Mouse (Mus musculus): ENCODE measurements around the gene Anxa9. TPM values are rescaled to one million over a fixed set of nuclear protein-coding genes. Genes with fewer than 3 reads are reported as not detected.

Anxa9 gene
- polyA plus RNA-seq, 1 experiment from 2014 or later = 0.24 TPM

DNA sequence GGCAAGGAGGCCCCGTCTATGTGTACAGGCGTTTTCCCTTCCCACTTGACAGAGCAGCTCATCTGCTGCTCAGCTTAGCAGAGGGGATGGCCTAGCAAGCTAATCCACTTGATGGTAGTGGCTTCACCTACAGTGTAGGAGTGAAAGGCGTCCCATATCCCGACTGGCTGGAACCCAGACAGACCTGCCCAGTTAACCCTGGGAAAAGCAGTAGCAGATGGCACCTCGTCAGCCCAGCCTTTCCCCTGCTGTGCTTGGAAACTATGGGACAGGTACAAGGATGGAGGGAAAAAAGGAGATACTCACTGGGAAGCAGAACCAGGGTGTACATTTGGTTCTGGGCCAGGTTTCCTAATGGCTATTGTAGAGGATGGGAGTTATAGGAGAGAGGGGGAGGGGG lies 56.6 kb downstream of the Anxa9 start:
- Histone ChIP-seq H3K27me3 (ENCODE audit: control insufficient read depth, insufficient read depth, low read length) (no peaks in the 10 kb centered on the region), H3K4me3 (replicated peaks; ENCODE audit: low read length) (no peak overlapping the region), H3K4me1 (replicated peaks; ENCODE audit: control insufficient read depth, insufficient read depth, low read length) (no peaks in the 10 kb centered on the region), H3K36me3 (replicated peaks; ENCODE audit: control insufficient read depth, insufficient read depth) (peaks cover 33% of the 10 kb centered on the region), H3K4me2 (replicated peaks) (no peak overlapping the region), H3K27ac (no peak overlapping the region), H3K9ac (no peak overlapping the region), H3K9me3 (ENCODE audit: control insufficient read depth, low read length) (no peaks in the 10 kb centered on the region)
- DNase-seq (ENCODE audit: low spot score) = no peak
- WGBS = 82% methylated on average over 5 of the region's 5 CpGs
- ATAC-seq (ENCODE audit: low FRiP score) = no peak

DNA sequence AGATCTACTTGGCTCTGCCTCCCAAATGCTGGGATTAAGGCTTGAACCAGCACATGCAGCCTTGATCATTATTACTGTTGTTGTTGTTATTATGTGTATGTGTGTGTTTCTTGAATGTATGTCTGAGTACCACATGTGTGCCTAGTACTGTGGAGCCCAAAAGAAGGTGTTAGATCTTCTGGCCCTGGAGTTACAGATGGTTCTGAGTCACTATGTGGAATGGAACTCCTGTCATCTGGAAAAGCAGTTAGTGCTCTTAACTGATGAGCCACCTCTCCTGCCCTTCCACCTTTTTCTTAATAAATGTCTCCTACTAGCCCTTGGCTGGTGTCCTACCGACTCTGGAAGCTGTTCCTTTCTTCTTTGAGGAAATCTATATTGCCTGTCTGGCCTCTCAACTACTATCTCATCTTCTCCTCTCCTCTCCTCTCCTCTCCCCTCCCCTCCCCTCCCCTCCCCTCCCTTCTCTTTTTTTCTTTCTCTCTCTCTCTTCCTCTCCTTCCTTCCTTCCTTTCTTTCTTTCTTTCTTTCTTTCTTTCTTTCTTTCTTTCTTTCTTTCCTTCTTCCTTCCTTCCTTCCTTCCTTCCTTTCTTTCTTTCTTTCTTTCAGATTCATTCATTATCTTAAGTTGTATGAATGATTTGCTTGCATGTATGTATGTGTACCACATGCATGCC lies 59.2 kb downstream of the Anxa9 start:
- Histone ChIP-seq H3K36me3 (replicated peaks; ENCODE audit: control insufficient read depth, insufficient read depth) (peaks cover 14% of the 10 kb centered on the region), H3K9me3 (ENCODE audit: control insufficient read depth, low read length) (no peaks in the 10 kb centered on the region), H3K9ac (no peak overlapping the region), H3K4me2 (replicated peaks) (no peak overlapping the region), H3K27me3 (ENCODE audit: control insufficient read depth, insufficient read depth, low read length) (no peaks in the 10 kb centered on the region), H3K4me1 (replicated peaks; ENCODE audit: control insufficient read depth, insufficient read depth, low read length) (no peaks in the 10 kb centered on the region), H3K4me3 (replicated peaks; ENCODE audit: low read length) (no peak overlapping the region), H3K27ac (no peak overlapping the region)
- DNase-seq (ENCODE audit: low spot score) = no peak
- 79% methylated on average over 1 of the region's 1 CpGs for whole genome bisulfite sequencing
- no peak for ATAC-seq (ENCODE audit: low FRiP score)

DNA sequence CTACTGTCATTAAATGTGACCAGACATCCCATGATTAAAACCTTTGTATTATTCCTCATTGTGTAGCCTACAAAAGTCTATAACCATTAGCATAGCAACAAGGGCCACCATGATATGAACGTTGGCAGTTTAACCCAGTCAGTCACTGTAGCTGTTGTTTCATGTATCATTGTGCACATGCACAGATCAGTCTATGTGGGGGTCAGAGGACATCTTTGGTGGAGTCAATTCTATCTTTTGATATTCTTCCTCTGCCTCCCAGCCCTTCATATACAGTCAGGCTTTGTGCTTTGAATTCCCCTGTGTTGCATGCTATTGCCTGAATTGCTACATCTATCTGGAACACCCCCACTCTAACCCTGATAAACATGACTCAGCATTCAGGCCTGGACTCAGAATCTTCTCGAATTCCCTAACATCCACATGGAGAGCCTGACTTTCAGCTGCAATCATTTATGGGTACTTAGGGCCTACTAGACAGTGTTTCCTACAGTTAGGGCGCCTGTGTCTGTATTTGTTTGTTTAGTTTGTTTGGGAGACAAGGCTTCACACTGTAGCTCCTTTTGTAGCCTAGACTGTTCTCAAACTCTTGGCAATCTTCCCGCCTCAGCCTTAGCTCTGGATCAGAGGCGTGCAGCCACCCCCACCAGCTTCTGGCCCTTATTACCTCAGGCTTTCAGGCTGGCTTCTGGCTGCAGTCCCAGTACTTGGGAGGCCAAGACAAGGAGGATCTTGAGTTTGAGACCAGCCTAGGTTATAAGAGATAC lies 60.3 kb downstream of the Anxa9 start:
- H3K9me3 ChIP-seq (ENCODE audit: control insufficient read depth, low read length) = no peaks in the 10 kb centered on the region
- WGBS = 87% methylated on average over 5 of the region's 5 CpGs
- ATAC-seq (ENCODE audit: low FRiP score) = no peak

More for the DNA sequence above, 60.3 kb downstream of the Anxa9 start:
- no peak overlapping the region for H3K9ac ChIP-seq
- H3K4me1 ChIP-seq (replicated peaks; ENCODE audit: control insufficient read depth, insufficient read depth, low read length) = no peaks in the 10 kb centered on the region
- DNase-seq (ENCODE audit: low spot score) = no peak
- no peaks in the 10 kb centered on the region for H3K27me3 ChIP-seq (ENCODE audit: control insufficient read depth, insufficient read depth, low read length)
- no peak overlapping the region for H3K4me3 ChIP-seq (replicated peaks; ENCODE audit: low read length)
- H3K4me2 ChIP-seq (replicated peaks) = no peak overlapping the region
- no peak overlapping the region for H3K27ac ChIP-seq
- peaks cover 5% of the 10 kb centered on the region; the same call in 1 of the 2 replicates for H3K36me3 ChIP-seq (replicated peaks; ENCODE audit: control insufficient read depth, insufficient read depth)

Other genes with a start within 250 kb of the Anxa9 start
- 9.9 and 12.7 TPM in 2 replicates for gene Pip5k1a, start 200.2 kb downstream of the Anxa9 start, polyA plus RNA-seq (2014; fragmentation: Nextera tagmentation; extraction: Ambion mirVana)
- gene Vps72, start 196.2 kb downstream of the Anxa9 start, polyA plus RNA-seq (2014; fragmentation: Nextera tagmentation; extraction: Ambion mirVana) = 148 and 150 TPM in 2 replicates
- gene Tmod4, start 182.7 kb downstream of the Anxa9 start, polyA plus RNA-seq (2014; fragmentation: Nextera tagmentation; extraction: Ambion mirVana) = 0.61 and 1.7 TPM in 2 replicates
- 71.4 and 82.4 TPM in 2 replicates for gene Scnm1, start 173.2 kb downstream of the Anxa9 start, polyA plus RNA-seq (2014; fragmentation: Nextera tagmentation; extraction: Ambion mirVana)
- 34.0 and 35.7 TPM in 2 replicates for gene Lysmd1, start 173.1 kb downstream of the Anxa9 start, polyA plus RNA-seq (2014; fragmentation: Nextera tagmentation; extraction: Ambion mirVana)
- gene Tnfaip8l2, start 164.8 kb downstream of the Anxa9 start, polyA plus RNA-seq (2014; fragmentation: Nextera tagmentation; extraction: Ambion mirVana) = 2.3 and 2.7 TPM in 2 replicates
- gene Sema6c, start 146.7 kb downstream of the Anxa9 start, polyA plus RNA-seq (2014; fragmentation: Nextera tagmentation; extraction: Ambion mirVana) = 35.8 and 36.5 TPM in 2 replicates
- gene Gabpb2, start 89.3 kb downstream of the Anxa9 start, polyA plus RNA-seq (2014; fragmentation: Nextera tagmentation; extraction: Ambion mirVana) = 3.0 and 3.9 TPM in 2 replicates
- gene Cdc42se1, start 78.4 kb downstream of the Anxa9 start, polyA plus RNA-seq (2014; fragmentation: Nextera tagmentation; extraction: Ambion mirVana) = 65.0 and 70.1 TPM in 2 replicates
- 560 and 570 TPM in 2 replicates for gene Mllt11, start 75.0 kb downstream of the Anxa9 start, polyA plus RNA-seq (2014; fragmentation: Nextera tagmentation; extraction: Ambion mirVana)
- gene Gm128, start 65.6 kb downstream of the Anxa9 start, polyA plus RNA-seq (2014; fragmentation: Nextera tagmentation; extraction: Ambion mirVana) = 0.16 TPM in 1 of 2 replicates, not detected in the other
- 0.27 TPM in 1 of 2 replicates, not detected in the other for gene Bnipl, start 56.0 kb downstream of the Anxa9 start, polyA plus RNA-seq (2014; fragmentation: Nextera tagmentation; extraction: Ambion mirVana)
- gene Mindy1, start 25.8 kb downstream of the Anxa9 start, polyA plus RNA-seq (2014; fragmentation: Nextera tagmentation; extraction: Ambion mirVana) = 37.8 and 38.9 TPM in 2 replicates
- 63.8 and 66.0 TPM in 2 replicates for gene Prune1, start 25.1 kb downstream of the Anxa9 start, polyA plus RNA-seq (2014; fragmentation: Nextera tagmentation; extraction: Ambion mirVana)
- 81.8 and 88.3 TPM in 2 replicates for gene Cers2, start 7.6 kb upstream of the Anxa9 start, polyA plus RNA-seq (2014; fragmentation: Nextera tagmentation; extraction: Ambion mirVana)
- 47.6 and 54.2 TPM in 2 replicates for gene Setdb1, start 50.0 kb upstream of the Anxa9 start, polyA plus RNA-seq (2014; fragmentation: Nextera tagmentation; extraction: Ambion mirVana)
- gene 4930558C23Rik, start 95.7 kb upstream of the Anxa9 start, polyA plus RNA-seq (2014; fragmentation: Nextera tagmentation; extraction: Ambion mirVana) = not detected in 2 replicates
- gene Arnt, start 127.2 kb upstream of the Anxa9 start, polyA plus RNA-seq (2014; fragmentation: Nextera tagmentation; extraction: Ambion mirVana) = 12.3 and 13.3 TPM in 2 replicates
- gene Ctsk, start 192.1 kb upstream of the Anxa9 start, polyA plus RNA-seq (2014; fragmentation: Nextera tagmentation; extraction: Ambion mirVana) = 9.1 and 11.5 TPM in 2 replicates
- gene Ctss, start 219.6 kb upstream of the Anxa9 start, polyA plus RNA-seq (2014; fragmentation: Nextera tagmentation; extraction: Ambion mirVana) = 16.3 and 17.7 TPM in 2 replicates